Mouse (Mus musculus): ENCODE data around the gene Pfas. TPM values are rescaled to one million over a fixed set of nuclear protein-coding genes. Genes with fewer than 3 reads are reported as not detected.
"Not testable (repeated sequence)": the region's sequence is repeated elsewhere in the genome, so short reads cannot be mapped to it uniquely, and the experiment has no call there.

Pfas gene
- polyA plus RNA-seq, 1 experiment from 2014 or later: 29.7 TPM

DNA sequence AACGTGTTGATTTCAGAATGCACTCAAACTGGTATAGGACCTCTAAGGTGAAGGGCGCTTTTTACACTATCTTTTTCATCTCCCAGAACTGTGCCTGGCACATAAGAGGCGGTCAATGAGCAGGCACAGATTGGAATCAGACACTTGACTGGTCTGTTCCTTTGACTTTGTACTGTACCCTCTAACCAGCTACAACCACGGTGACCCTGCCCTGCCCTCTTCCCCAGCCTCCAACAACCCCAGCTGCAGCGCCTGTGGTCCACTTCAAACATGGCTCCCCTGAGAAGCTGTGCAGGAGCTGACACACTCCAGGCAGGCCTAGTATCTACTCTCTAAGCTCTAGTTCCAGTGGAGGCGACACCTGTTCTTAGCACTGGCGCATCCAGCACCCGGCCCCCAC lies 65.5 kb downstream of the Pfas start:
- DNase-seq (ENCODE audit: low spot score): no peak

DNA sequence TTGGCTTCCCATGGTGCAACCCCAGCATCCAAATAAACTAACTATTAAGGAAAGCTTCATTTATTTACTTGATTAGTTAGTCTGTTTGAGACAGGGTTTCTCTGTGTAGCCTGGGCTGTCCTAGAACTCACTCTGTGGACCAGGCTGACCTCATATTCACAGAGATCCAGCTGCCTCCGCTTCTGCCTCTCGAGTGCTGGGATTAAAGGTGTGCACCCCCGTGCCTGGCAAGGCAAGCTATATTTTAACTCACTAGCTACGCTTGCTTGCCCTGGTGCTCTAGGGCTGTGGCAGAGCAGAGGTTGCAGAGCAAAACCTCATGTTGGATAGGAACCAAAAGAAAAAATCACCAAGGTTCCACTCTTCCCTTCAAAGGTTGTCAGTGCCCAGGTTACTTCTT lies 67.7 kb downstream of the Pfas start:
- no peak for DNase-seq (ENCODE audit: low spot score)

DNA sequence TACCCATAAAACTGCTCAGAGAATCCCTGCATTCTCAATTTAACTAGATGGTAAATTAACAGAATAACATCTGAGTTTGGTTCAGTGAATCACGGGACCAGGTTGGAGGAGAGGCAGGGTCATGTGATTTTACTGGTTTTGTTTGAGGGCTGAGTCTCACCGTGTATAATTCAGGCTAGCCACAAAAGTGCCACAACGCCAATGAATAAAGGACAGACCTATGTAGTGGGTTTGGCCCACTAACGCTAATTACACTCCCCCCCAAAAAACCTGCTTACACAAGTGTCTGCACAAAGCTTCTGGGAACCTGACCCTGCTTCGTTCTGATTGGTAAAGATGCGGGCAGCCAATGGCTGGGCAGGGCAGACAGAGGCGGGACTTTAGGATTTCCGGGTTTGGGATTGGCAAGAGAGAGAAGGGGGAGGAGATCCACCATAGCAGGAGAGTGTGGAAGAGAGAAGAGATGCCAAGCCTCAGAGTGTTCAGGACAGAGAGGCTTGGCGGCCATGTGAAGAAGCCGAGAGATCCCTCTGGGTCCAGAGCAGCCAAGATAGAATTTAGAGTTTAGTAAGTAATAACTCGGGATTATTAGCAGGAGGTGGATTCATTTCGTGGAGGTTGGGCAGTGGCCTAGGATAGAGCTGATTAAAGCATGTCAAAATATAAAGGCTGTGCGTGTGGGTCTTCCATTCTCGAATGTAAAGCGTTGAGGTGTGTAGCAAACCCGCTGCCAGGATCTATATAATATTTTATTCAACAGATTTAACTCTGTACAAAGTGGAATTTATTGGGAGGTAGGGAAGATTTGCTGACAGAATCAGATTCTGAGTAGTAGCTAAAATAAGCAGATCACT lies 68.6 kb downstream of the Pfas start:
- peak; percentile 91 for DNase-seq (ENCODE audit: low spot score)

DNA sequence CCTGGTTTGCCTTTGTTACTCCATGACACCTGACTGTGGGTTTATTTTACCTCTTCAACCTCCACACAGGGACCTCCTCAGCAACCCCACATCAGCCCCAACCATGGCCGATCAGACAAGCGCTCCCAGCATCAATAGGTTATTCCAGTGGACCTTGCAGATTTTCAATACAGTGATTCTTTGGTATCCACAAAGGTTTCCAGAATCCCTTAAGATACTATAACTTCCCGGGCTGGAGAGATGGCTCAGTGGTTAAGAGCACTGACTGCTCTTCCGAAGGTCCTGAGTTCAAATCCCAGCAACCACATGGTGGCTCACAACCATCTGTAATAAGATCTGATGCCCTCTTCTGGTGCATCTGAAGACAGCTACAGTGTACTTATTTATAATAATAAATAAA lies 71.3 kb downstream of the Pfas start:
- not testable (repeated sequence) for DNase-seq (ENCODE audit: low spot score)

Small RNA genes within 50 kb of the gene (microRNA-seq; reads per million reads assigned to microRNA genes)
- 2.5 reads per million for gene Mir3062 (ENCODE audit: borderline number of aligned reads)

Other genes with a start within 250 kb of the Pfas start
- gene Ndel1, start 136.6 kb downstream of the Pfas start, polyA plus RNA-seq (2015; fragmentation: Nextera tagmentation; extraction: Ambion mirVana): 57.1 and 60.3 TPM in 2 replicates
- gene Rnf222, start 119.9 kb downstream of the Pfas start, polyA plus RNA-seq (2015; fragmentation: Nextera tagmentation; extraction: Ambion mirVana): 0.05 TPM in 1 of 2 replicates, not detected in the other
- 1,221 and 1,303 TPM in 2 replicates for gene Rpl26, start 106.9 kb downstream of the Pfas start, polyA plus RNA-seq (2015; fragmentation: Nextera tagmentation; extraction: Ambion mirVana)
- gene Odf4, start 81.4 kb downstream of the Pfas start, polyA plus RNA-seq (2015; fragmentation: Nextera tagmentation; extraction: Ambion mirVana): not detected in 2 replicates
- gene Arhgef15, start 51.0 kb downstream of the Pfas start, polyA plus RNA-seq (2015; fragmentation: Nextera tagmentation; extraction: Ambion mirVana): 1.0 and 1.1 TPM in 2 replicates
- 4.0 and 4.8 TPM in 2 replicates for gene Slc25a35, start 40.3 kb downstream of the Pfas start, polyA plus RNA-seq (2015; fragmentation: Nextera tagmentation; extraction: Ambion mirVana)
- gene Rangrf, start 33.3 kb downstream of the Pfas start, polyA plus RNA-seq (2015; fragmentation: Nextera tagmentation; extraction: Ambion mirVana): 38.6 and 44.6 TPM in 2 replicates
- gene Ctc1, start 7.5 kb upstream of the Pfas start, polyA plus RNA-seq (2015; fragmentation: Nextera tagmentation; extraction: Ambion mirVana): 20.7 and 20.8 TPM in 2 replicates
- 134 and 154 TPM in 2 replicates for gene Aurkb, start 37.2 kb upstream of the Pfas start, polyA plus RNA-seq (2015; fragmentation: Nextera tagmentation; extraction: Ambion mirVana)
- gene Borcs6, start 51.3 kb upstream of the Pfas start, polyA plus RNA-seq (2015; fragmentation: Nextera tagmentation; extraction: Ambion mirVana): 9.8 and 12.4 TPM in 2 replicates
- 29.8 and 33.2 TPM in 2 replicates for gene Tmem107, start 62.3 kb upstream of the Pfas start, polyA plus RNA-seq (2015; fragmentation: Nextera tagmentation; extraction: Ambion mirVana)
- gene Vamp2, start 80.0 kb upstream of the Pfas start, polyA plus RNA-seq (2015; fragmentation: Nextera tagmentation; extraction: Ambion mirVana): 35.9 and 38.5 TPM in 2 replicates
- gene Per1, start 86.8 kb upstream of the Pfas start, polyA plus RNA-seq (2015; fragmentation: Nextera tagmentation; extraction: Ambion mirVana): 3.5 and 4.7 TPM in 2 replicates
- 0.39 and 0.71 TPM in 2 replicates for gene Hes7, start 111.9 kb upstream of the Pfas start, polyA plus RNA-seq (2015; fragmentation: Nextera tagmentation; extraction: Ambion mirVana)
- 0.49 and 0.64 TPM in 2 replicates for gene 9130213A22Rik, start 114.1 kb upstream of the Pfas start, polyA plus RNA-seq (2015; fragmentation: Nextera tagmentation; extraction: Ambion mirVana)
- gene Aloxe3, start 117.4 kb upstream of the Pfas start, polyA plus RNA-seq (2015; fragmentation: Nextera tagmentation; extraction: Ambion mirVana): 0.62 and 0.73 TPM in 2 replicates
- 0.44 and 0.49 TPM in 2 replicates for gene Alox12b, start 148.5 kb upstream of the Pfas start, polyA plus RNA-seq (2015; fragmentation: Nextera tagmentation; extraction: Ambion mirVana)
- 0.14 and 0.17 TPM in 2 replicates for gene Alox8, start 189.4 kb upstream of the Pfas start, polyA plus RNA-seq (2015; fragmentation: Nextera tagmentation; extraction: Ambion mirVana)
- not detected in 2 replicates for gene Gucy2e, start 228.6 kb upstream of the Pfas start, polyA plus RNA-seq (2015; fragmentation: Nextera tagmentation; extraction: Ambion mirVana)

All from thymus, postnatal 0 days (tissue).